Mouse (Mus musculus) CH12.LX (cell line): ENCODE measurements around the gene Larp4. TPM values are rescaled to one million over a fixed set of nuclear protein-coding genes. Genes with fewer than 3 reads are reported as not detected.

Experiments used
- polyA plus RNA-seq: library from polyadenylated mRNA; unstranded; fragments of >175 nt; gene quantifications from 2 replicates; pipeline ENCODE4 v1.2.1, GENCODE M21; 2012; ENCODE audit warnings: low read depth; ENCODE audit not compliant: insufficient read length
- total RNA-seq, 2 experiments: library from RNA; depleted of rRNA; stranded (reverse); fragments of 300-350 nt in 1 of 2; fragments of >200 nt in 1 of 2; gene quantifications; 2 replicates each; pipeline ENCODE4 v1.2.3; 2012 to 2014

Gene Larp4
- total and polyA plus RNA-seq, 3 experiments: 81.9 to 135 (median 96.3) TPM

Other genes starting within 250 kb of the Larp4 start
- 112 and 140 TPM in 2 replicates for gene Cox14, start 244.4 kb upstream of the Larp4 start, total RNA-seq (2012; rRNA removed)
- gene Cox14, start 244.4 kb upstream of the Larp4 start, total RNA-seq (2014; rRNA removed): 98.8 and 106 TPM in 2 replicates
- gene Cox14, start 244.4 kb upstream of the Larp4 start, polyA plus RNA-seq: 119 and 140 TPM in 2 replicates
- gene Cers5, start 197.2 kb upstream of the Larp4 start, total RNA-seq (2012; rRNA removed): 45.0 and 48.9 TPM in 2 replicates
- gene Cers5, start 197.2 kb upstream of the Larp4 start, total RNA-seq (2014; rRNA removed): 140 and 149 TPM in 2 replicates
- gene Cers5, start 197.2 kb upstream of the Larp4 start, polyA plus RNA-seq: 83.7 and 94.3 TPM in 2 replicates
- 16.8 and 18.7 TPM in 2 replicates for gene Lima1, start 94.6 kb upstream of the Larp4 start, total RNA-seq (2012; rRNA removed)
- 10.0 and 10.3 TPM in 2 replicates for gene Lima1, start 94.6 kb upstream of the Larp4 start, total RNA-seq (2014; rRNA removed)
- gene Lima1, start 94.6 kb upstream of the Larp4 start, polyA plus RNA-seq: 24.4 and 26.9 TPM in 2 replicates
- gene Fam186a, start 3.0 kb upstream of the Larp4 start, total RNA-seq (2012; rRNA removed): 0.08 TPM in 1 of 2 replicates, not detected in the other
- not detected in 2 replicates for gene Fam186a, start 3.0 kb upstream of the Larp4 start, total RNA-seq (2014; rRNA removed)
- gene Fam186a, start 3.0 kb upstream of the Larp4 start, polyA plus RNA-seq: not detected in 2 replicates
- gene Dip2b, start 68.6 kb downstream of the Larp4 start, total RNA-seq (2012; rRNA removed): 15.1 and 16.7 TPM in 2 replicates
- 13.0 and 15.7 TPM in 2 replicates for gene Dip2b, start 68.6 kb downstream of the Larp4 start, total RNA-seq (2014; rRNA removed)
- gene Dip2b, start 68.6 kb downstream of the Larp4 start, polyA plus RNA-seq: 14.3 and 18.2 TPM in 2 replicates